Mouse (Mus musculus) activated CD4-positive, CD25-positive, alpha-beta regulatory T cell, adult 4 months (primary cell): ENCODE data around the gene Cyth3. TPM values are rescaled to one million over a fixed set of nuclear protein-coding genes. Genes with fewer than 3 reads are reported as not detected.

Experiments
- ATAC-seq: one replicate; pipeline ENCODE4 v1.8.0; 2017
- polyA plus RNA-seq, 2 experiments: library from polyadenylated mRNA; unstranded; fragments of 100-300 nt; shearing (Covaris generic); gene quantifications; one replicate each; pipeline ENCODE4 v1.2.1; 2017

Gene Cyth3
- polyA plus RNA-seq, 2 experiments from 2014 or later: 30.3 to 32.8 TPM

- no peak for ATAC-seq
These were observed 13.9 kb downstream of the Cyth3 start for GRCm38 (mm10) chr5:143636173-143636572.

GRCm38 (mm10) chr5:143637832-143638420 lies 15.7 kb downstream of the Cyth3 start:
- no peak for ATAC-seq

GRCm38 (mm10) chr5:143638516-143639270 lies 16.4 kb downstream of the Cyth3 start:
- no peak for ATAC-seq

GRCm38 (mm10) chr5:143639329-143639728 lies 17.1 kb downstream of the Cyth3 start:
- no peak for ATAC-seq

- no peak for ATAC-seq
These were observed 17.6 kb downstream of the Cyth3 start for GRCm38 (mm10) chr5:143639810-143640209.

- ATAC-seq: no peak
These were observed 19.3 kb downstream of the Cyth3 start for GRCm38 (mm10) chr5:143641503-143641902.

GRCm38 (mm10) chr5:143642262-143642831 lies 20.1 kb downstream of the Cyth3 start:
- ATAC-seq: peak; percentile 32

- ATAC-seq: peak; percentile 77
These were observed 23.7 kb downstream of the Cyth3 start for GRCm38 (mm10) chr5:143645976-143646375.

GRCm38 (mm10) chr5:143647412-143647811 lies 25.2 kb downstream of the Cyth3 start:
- ATAC-seq: no peak

GRCm38 (mm10) chr5:143648058-143648457 lies 25.8 kb downstream of the Cyth3 start:
- ATAC-seq: no peak

GRCm38 (mm10) chr5:143649168-143649567 lies 26.9 kb downstream of the Cyth3 start:
- no peak for ATAC-seq

- ATAC-seq: no peak
These were observed 29.8 kb downstream of the Cyth3 start for GRCm38 (mm10) chr5:143651855-143652631.

GRCm38 (mm10) chr5:143653497-143653896 lies 31.2 kb downstream of the Cyth3 start:
- ATAC-seq: no peak

GRCm38 (mm10) chr5:143654670-143655510 lies 32.6 kb downstream of the Cyth3 start:
- peak; percentile 85 for ATAC-seq

- ATAC-seq: no peak
These were observed 33.3 kb downstream of the Cyth3 start for GRCm38 (mm10) chr5:143655511-143655943.

GRCm38 (mm10) chr5:143656708-143657245 lies 34.5 kb downstream of the Cyth3 start:
- ATAC-seq: no peak

GRCm38 (mm10) chr5:143659021-143659523 lies 36.8 kb downstream of the Cyth3 start:
- ATAC-seq: no peak

GRCm38 (mm10) chr5:143663074-143663687 lies 40.9 kb downstream of the Cyth3 start:
- no peak for ATAC-seq

- ATAC-seq: no peak
These were observed 43.3 kb downstream of the Cyth3 start for GRCm38 (mm10) chr5:143665561-143665960.

- ATAC-seq: no peak
These were observed 43.8 kb downstream of the Cyth3 start for GRCm38 (mm10) chr5:143666015-143666414.

- ATAC-seq: no peak
These were observed 46.6 kb downstream of the Cyth3 start for GRCm38 (mm10) chr5:143668884-143669283.
